Mouse (Mus musculus) E14TG2a.4 (cell line): ENCODE measurements around the gene Mrtfa.

Experiments used
- H3K27me3 ChIP-seq: 2 replicates; pipeline ENCODE4 v1.6.1; 2014; ENCODE audit warnings: low read length, control low read depth; ENCODE audit not compliant: insufficient read depth
- H3K36me3 ChIP-seq: 2 replicates; pipeline ENCODE4 v1.6.1; 2014; ENCODE audit warnings: low read length, control low read depth; ENCODE audit not compliant: insufficient read depth
- H3K4me1 ChIP-seq: replicated peaks from 2 replicates; pipeline ENCODE4 v1.6.1; 2014; ENCODE audit warnings: low read depth, low read length, control low read depth
- H3K4me3 ChIP-seq: replicated peaks from 2 replicates; pipeline ENCODE4 v1.5.1; 2014; ENCODE audit warnings: mild to moderate bottlenecking, low read length
- H3K9me3 ChIP-seq: 2 replicates; pipeline ENCODE4 v1.6.1; 2014; ENCODE audit warnings: low read length, control low read depth
- CTCF ChIP-seq: conservative IDR thresholded peaks from 2 replicates; pipeline ENCODE4 v1.5.1; 2014; ENCODE audit warnings: low read length
- NANOG ChIP-seq: IDR thresholded peaks from 2 replicates; pipeline ENCODE4 v1.6.1; 2014; ENCODE audit warnings: borderline replicate concordance, low read length, mixed read lengths
- POU5F1 ChIP-seq: IDR thresholded peaks from 2 replicates; pipeline ENCODE4 v1.6.1; 2014; ENCODE audit warnings: low read length, borderline replicate concordance

Gene Mrtfa

DNA sequence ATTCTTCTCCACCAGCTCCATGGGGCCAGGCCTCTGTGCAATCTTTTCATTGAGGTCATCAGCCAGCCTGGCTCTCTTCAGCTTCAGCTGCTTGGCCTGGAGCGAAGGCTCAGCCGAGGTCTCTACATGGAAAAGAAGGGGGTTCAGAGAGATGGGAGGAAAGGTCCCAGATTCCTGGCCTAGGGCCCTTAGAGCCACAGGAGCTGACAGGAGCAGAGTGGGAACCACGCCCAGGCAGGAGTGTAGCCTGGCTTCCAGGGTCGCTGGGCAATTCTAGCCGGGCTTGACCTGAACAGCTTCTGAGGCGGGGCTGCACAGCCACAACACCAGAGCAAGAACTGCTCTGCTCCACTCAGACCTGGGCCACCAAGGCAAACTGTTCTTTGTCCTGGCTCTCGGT lies 168.1 kb downstream of the Mrtfa start:
- H3K4me3 ChIP-seq: no peak overlapping the region
- no peaks in the 10 kb centered on the region for H3K27me3 ChIP-seq
- no peak for TF ChIP-seq POU5F1
- TF ChIP-seq NANOG: no peak
- no peak for TF ChIP-seq CTCF
- H3K4me1 ChIP-seq: peaks cover 48% of the 10 kb centered on the region
- no peaks in the 10 kb centered on the region for H3K9me3 ChIP-seq
- H3K36me3 ChIP-seq: peaks cover 48% of the 10 kb centered on the region

DNA sequence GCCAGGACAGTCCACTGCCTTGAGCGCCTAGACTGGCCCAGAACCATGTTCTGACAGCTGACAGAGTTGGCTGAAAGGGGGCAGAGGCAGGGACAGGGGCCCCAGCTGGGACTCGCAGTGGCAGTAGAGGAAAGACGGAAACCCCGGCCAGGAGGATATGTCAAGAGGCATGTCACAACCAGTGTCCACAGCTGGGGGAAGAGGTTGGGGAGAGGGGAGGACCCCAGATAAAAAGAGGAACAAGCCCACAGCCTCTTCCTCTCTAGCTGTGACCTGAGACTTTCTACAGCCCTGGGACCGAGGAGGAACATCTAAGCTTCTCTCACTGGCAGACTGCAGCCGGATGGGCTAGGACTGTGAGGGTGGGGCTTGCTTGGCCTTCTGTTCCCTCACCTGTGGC lies 169.2 kb downstream of the Mrtfa start:
- Histone ChIP-seq H3K4me3 (no peak overlapping the region), H3K4me1 (peaks cover 42% of the 10 kb centered on the region), H3K36me3 (peaks cover 59% of the 10 kb centered on the region), H3K9me3 (no peaks in the 10 kb centered on the region), H3K27me3 (no peaks in the 10 kb centered on the region)
- TF ChIP-seq POU5F1 (no peak), NANOG (no peak), CTCF (no peak)

DNA sequence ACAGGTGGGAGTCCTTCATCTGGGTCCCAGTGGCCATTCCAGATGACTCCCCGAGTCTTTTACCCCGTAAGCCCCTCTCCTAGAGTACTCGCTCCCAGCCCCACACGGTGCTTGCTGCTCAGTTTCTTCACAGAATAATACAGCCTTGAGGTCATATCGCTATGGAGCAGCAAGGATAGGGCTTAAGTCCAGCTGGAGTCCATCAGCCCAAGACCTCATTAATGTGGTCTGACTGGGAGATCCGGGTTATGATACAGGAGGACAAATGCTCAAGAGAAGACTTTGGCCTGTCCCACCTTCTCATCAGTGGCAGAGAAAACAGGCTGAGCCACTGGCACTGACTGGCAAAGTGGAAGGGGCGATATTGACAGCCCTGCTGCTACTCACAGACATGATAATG lies 173.2 kb downstream of the Mrtfa start:
- Histone ChIP-seq H3K4me3 (0 out of 2 replicates have a peak overlapping the region, but pooled peaks have one; percentile 26), H3K36me3 (peaks cover 97% of the 10 kb centered on the region), H3K4me1 (peaks cover 19% of the 10 kb centered on the region)

DNA sequence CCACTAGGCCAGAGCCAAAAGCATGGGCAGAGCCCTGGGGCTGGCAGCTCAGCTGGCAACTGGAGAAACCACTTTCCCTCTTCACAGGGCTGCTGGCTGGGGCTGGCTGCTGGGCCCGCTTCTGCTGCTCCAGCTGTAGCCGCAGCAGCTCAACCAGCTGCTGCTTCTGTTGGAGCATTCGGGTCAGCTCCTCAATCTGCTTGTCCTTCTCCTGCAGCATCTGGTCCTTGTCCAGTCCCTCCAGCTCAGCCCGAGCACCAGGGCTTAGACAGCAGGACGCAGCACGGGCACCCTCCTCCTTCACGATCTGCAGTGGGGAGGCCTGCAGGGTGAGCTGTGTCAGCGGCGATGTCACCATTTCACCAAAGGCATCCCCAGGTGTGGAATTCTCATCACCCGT lies 174.1 kb downstream of the Mrtfa start:
- Histone ChIP-seq H3K4me3 (no peak overlapping the region), H3K9me3 (no peaks in the 10 kb centered on the region)
- TF ChIP-seq NANOG (no peak), POU5F1 (no peak), CTCF (no peak)

More for the DNA sequence above, 173.2 kb downstream of the Mrtfa start:
- no peak for TF ChIP-seq POU5F1
- no peak for TF ChIP-seq CTCF
- no peak for TF ChIP-seq NANOG
- H3K9me3 ChIP-seq: no peaks in the 10 kb centered on the region
- no peaks in the 10 kb centered on the region for H3K27me3 ChIP-seq

DNA sequence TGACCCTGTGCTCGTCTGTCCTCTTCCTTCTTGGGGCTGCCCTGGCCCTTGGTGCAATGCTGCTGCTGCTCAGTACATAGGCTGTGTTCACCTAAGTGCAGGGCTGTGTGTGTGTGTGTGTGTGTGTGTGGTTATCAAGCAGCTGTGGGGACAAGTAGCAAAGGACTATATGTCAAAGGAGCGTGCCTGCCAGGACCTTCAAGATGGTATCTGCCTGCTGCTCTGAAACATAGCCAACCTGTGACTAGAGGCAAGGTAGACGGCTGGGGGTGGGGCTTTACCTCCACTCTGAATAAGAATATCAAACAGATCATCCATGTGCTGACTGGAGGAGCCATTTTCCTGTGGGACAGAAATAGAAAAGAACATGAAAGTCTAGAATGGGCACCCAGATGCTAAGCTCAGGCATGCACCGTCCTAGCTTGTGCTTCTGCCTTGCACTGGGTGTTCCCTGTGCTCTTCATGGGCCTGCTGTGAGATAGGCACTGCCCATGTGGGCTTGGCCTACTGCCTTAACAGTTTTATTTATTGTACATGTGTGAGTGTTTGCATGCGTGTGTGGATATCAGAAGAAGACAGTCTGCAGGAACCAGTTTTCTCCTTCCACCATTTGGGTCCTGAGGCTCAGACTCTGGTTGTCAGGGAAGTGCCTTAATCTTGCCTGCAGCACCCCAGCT lies 175.4 kb downstream of the Mrtfa start:
- TF ChIP-seq NANOG (no peak), POU5F1 (no peak), CTCF (no peak)
- H3K9me3 ChIP-seq: no peaks in the 10 kb centered on the region
- peaks cover 99% of the 10 kb centered on the region for H3K36me3 ChIP-seq
- H3K4me3 ChIP-seq: no peak overlapping the region
- H3K27me3 ChIP-seq: no peaks in the 10 kb centered on the region
- peaks cover 19% of the 10 kb centered on the region for H3K4me1 ChIP-seq

More for the DNA sequence above, 174.1 kb downstream of the Mrtfa start:
- Histone ChIP-seq H3K27me3 (no peaks in the 10 kb centered on the region), H3K4me1 (peaks cover 13% of the 10 kb centered on the region), H3K36me3 (peaks cover 98% of the 10 kb centered on the region)

DNA sequence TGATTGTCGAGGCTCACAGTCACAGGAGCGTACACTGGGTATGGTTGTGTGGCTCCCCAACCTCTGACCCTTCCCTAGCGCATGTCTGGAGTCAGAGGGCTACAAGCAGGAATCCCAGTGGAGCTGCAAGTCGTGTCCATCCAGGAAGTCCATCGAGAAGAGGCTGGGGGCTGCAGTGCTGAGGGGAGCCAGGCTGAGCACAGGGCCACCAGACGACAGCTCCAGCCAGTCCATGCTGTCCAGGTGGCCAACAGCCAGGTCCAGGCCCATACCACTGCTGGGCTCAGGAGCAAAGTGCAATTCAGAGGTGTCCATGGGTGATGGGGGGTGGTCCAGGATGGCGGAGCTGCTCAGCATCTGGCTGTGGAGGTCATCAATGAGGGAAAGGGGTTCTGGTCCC lies 177.4 kb downstream of the Mrtfa start:
- Histone ChIP-seq H3K9me3 (no peaks in the 10 kb centered on the region), H3K36me3 (peaks cover 93% of the 10 kb centered on the region), H3K27me3 (no peaks in the 10 kb centered on the region), H3K4me1 (peaks cover 37% of the 10 kb centered on the region), H3K4me3 (no peak overlapping the region)
- TF ChIP-seq CTCF (no peak), NANOG (no peak), POU5F1 (no peak)

DNA sequence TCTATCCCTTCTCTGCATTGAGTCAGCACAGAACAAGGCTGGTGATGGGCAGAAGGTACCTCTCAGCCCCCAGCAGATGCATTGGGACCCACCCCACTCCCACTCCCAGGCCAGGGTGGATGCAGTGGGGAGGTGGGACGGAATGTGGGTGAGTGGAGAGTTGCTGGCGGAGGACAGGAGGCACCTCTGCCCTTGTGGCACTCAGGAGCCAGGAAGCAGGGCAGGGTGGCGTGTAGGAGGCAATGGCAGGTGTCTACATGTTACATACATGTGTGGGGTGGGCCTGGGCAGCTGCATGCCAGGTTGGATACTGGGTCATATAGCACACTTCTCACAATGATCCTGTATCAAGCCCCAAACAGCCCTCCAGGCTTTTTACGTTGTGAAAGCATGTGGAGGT lies 178.2 kb downstream of the Mrtfa start:
- Histone ChIP-seq H3K27me3 (no peaks in the 10 kb centered on the region), H3K36me3 (peaks cover 93% of the 10 kb centered on the region), H3K4me3 (no peak overlapping the region), H3K9me3 (no peaks in the 10 kb centered on the region), H3K4me1 (peaks cover 42% of the 10 kb centered on the region)
- no peak for TF ChIP-seq POU5F1
- no peak for TF ChIP-seq NANOG
- TF ChIP-seq CTCF: no peak

DNA sequence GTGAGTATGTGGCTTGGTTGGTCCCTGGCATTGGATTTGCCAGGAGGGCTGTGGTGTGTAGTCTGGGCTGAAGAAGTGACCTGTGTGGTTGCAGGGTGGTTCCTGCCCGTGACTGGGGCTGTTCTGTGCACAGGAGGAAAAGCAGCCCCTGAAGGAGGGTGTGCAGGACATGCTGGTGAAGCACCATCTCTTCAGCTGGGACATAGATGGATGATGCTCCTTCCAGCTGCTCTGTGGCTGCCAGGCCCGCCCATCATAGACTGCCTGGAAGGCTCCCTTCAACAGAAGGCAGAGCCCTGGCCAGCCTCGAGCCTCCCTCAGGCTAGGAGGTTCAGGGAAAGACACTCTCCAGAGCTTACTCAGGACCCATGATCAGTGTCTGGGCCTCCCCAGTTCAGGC lies 179.0 kb downstream of the Mrtfa start:
- TF ChIP-seq CTCF (no peak), POU5F1 (no peak), NANOG (no peak)
- Histone ChIP-seq H3K9me3 (no peaks in the 10 kb centered on the region), H3K36me3 (peaks cover 93% of the 10 kb centered on the region), H3K4me1 (peaks cover 39% of the 10 kb centered on the region), H3K27me3 (no peaks in the 10 kb centered on the region), H3K4me3 (no peak overlapping the region)

DNA sequence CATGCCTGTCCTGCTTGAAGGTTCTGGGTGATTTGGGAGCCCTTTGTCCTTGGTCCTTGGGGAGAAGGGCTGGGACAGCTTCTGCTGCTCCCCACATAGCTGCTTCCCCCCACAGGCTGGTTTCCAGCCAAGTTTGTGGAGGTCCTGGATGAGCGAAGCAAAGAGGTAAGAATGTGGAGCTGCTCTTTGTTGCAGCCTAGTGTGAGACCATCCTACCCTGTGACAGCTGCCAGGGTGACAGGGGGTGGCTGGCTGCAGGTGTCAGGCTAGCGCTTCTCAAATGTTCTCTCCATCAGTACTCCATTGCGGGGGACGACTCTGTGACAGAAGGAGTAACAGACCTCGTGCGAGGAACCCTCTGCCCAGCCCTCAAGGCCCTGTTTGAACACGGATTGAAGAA lies 180.4 kb downstream of the Mrtfa start:
- H3K27me3 ChIP-seq: no peaks in the 10 kb centered on the region
- peaks cover 90% of the 10 kb centered on the region for H3K36me3 ChIP-seq
- H3K9me3 ChIP-seq: no peaks in the 10 kb centered on the region
- H3K4me1 ChIP-seq: peaks cover 39% of the 10 kb centered on the region
- no peak for TF ChIP-seq NANOG
- TF ChIP-seq CTCF: no peak
- TF ChIP-seq POU5F1: no peak
- peak overlapping the region; percentile 64; the same call in 1 of the 2 replicates for H3K4me3 ChIP-seq
